Mouse (Mus musculus) lung, adult 2 months (tissue): ENCODE data around the gene Nr3c2.

Experiments
- CTCF ChIP-seq: fragments of 200-500 bp; IDR thresholded peaks from 2 replicates; pipeline ENCODE4 v1.5.1; 2011; ENCODE audit warnings: mild to moderate bottlenecking, low read length, control low read depth; ENCODE audit not compliant: insufficient read depth
- POLR2A ChIP-seq: fragments of 200-500 bp; IDR thresholded peaks from 2 replicates; pipeline ENCODE4 v1.6.1; 2011; ENCODE audit warnings: low read depth, mild to moderate bottlenecking, control low read depth, low read length, borderline replicate concordance; ENCODE audit errors: extremely low read depth

DNA sequence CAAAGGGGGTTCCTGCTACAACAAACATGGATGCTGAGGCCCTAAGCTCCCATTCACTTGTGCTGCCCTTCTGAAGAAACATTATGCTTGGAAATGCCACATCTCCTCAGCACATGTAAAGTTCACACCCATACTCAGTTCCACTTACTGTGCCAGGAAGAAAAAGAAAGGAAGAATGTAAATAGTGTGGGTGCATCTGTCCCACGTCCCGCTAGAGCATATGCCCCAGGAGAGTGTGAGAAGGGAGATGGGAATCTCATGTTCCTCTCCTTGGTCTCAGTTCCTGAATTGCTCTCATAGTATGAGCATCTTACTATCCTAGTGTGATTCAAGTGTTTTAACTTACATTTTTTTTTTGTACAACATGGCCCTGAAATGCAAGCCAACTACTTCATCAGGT is 22.4 kb upstream of the Nr3c2 start:
- TF ChIP-seq POLR2A (no peak), CTCF (no peak)
